Mouse (Mus musculus) ES-Bruce4 (cell line): ENCODE measurements around the gene Brpf1.

Source experiments
- CTCF ChIP-seq: IDR thresholded peaks from one replicate; pipeline ENCODE4 v1.8.1; 2011; ENCODE audit warnings: low read depth, low read length
- EP300 ChIP-seq: IDR thresholded peaks from 2 replicates; pipeline ENCODE4 v1.6.1; 2011; ENCODE audit warnings: low read depth, low read length; ENCODE audit not compliant: insufficient read depth
- POLR2A ChIP-seq: IDR thresholded peaks from one replicate; pipeline ENCODE4 v1.8.1; 2011; ENCODE audit warnings: low read length; ENCODE audit not compliant: insufficient read depth

- TF ChIP-seq CTCF = no peak
- TF ChIP-seq POLR2A = no peak
- TF ChIP-seq EP300 = no peak
These were observed 24.7 kb upstream of the Brpf1 start, which contains the start of gene Cpne9 for GRCm38 (mm10) chr6:113282101-113282802.
